14 mouse cellular contexts compared by ENCODE assay signal in genomic region chr5:122695516-122695915, GRCm38 (mm10).
"Had no signal": no experiment of that assay in that cellular context is flagged by ENCODE, and none has a peak within 500 bp of the region (broad histone marks: within the 10 kb centered on the region; RNA-seq: fewer than 3 reads in every experiment).

No protein-coding gene starts in this region.

- H3K4me3 ChIP-seq: kidney, embryonic 15.5 days; left cerebral cortex, adult 2 months; limb, embryonic 15.5 days; liver, embryonic 12.5 days; lung, embryonic 15.5 days; myocyte; neural tube, embryonic 15.5 days had no signal

- H3K4me2 ChIP-seq: kidney, embryonic 15.5 days; limb, embryonic 15.5 days; liver, embryonic 12.5 days; lung, embryonic 15.5 days; midbrain, embryonic 11.5 days; neural tube, embryonic 15.5 days had no signal

- H3K27me3 ChIP-seq: kidney, embryonic 15.5 days; limb, embryonic 15.5 days; liver, embryonic 12.5 days; lung, embryonic 15.5 days; neural tube, embryonic 15.5 days had no signal

- H3K27ac ChIP-seq: kidney, embryonic 15.5 days; left cerebral cortex, adult 2 months; limb, embryonic 15.5 days; liver, embryonic 12.5 days; lung, embryonic 15.5 days; neural tube, embryonic 15.5 days had no signal

- DNase-seq: kidney, adult 2 months; kidney, postnatal 14 days; lung, postnatal 36 days; right cerebral cortex, adult 18-20 months; right cerebral cortex, postnatal 25 days; thymus, postnatal 36 days had no signal

- H3K9ac ChIP-seq: kidney, embryonic 15.5 days; limb, embryonic 15.5 days; liver, embryonic 12.5 days; lung, embryonic 15.5 days; neural tube, embryonic 15.5 days had no signal

- H3K9me3 ChIP-seq: kidney, embryonic 15.5 days; limb, embryonic 15.5 days; liver, embryonic 12.5 days; lung, embryonic 15.5 days; neural tube, embryonic 15.5 days had no signal

- H3K4me1 ChIP-seq: limb, embryonic 15.5 days had no signal

- H3K36me3 ChIP-seq: kidney, embryonic 15.5 days; limb, embryonic 15.5 days; liver, embryonic 12.5 days; lung, embryonic 15.5 days; neural tube, embryonic 15.5 days had no signal

- ATAC-seq: liver, embryonic 12.5 days had no signal
